Mouse (Mus musculus) fibroblast of lung, adult 2 months (primary cell): ENCODE results near the gene Slmap.
A peak's percentile ranks its signal among the peaks of the same experiment; 100 is the strongest.
"Not testable (repeated sequence)": the region's sequence is repeated elsewhere in the genome, so short reads cannot be mapped to it uniquely, and the experiment has no call there.

Experiments
- DNase-seq: peaks from one replicate; pipeline ENCODE4 v3.0.0-alpha.2; 2011; ENCODE audit warnings: low read depth

Slmap gene

DNA sequence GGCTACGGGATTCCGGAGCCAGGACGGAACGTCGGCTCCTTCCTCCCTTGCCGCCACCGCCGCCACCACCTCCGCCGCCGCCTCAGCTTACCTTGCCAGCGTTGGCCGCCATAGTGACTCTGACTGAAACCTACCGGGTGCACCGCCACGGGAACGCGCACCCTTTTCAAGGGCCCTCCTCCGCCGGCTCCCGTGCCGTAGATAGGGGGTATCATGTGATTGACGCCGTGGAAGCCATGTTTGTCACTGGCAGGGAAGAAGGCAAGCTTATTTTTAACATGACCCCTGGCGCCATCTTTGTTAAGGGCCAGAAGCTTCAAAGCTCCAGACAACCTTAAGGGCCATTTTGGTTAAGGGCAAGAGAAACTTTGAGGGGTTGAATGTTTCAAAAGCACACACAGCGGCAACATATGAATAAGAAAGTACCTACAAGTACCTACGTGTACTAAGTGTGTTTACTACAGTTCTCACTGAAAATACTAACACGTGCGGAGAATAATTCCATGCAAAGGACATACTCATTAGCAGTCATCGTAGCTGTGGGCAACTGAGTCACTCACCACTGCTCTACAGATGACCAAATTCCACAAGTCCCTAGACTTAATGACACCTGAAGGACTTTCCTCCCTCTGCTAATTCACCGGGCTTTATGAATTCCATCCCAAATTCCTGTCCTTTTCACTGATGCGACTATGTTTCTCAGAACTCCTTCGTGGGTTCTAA is at the start of gene Slmap:
Slmap (minus strand) TSS at position 175 of the 723 bp plus-strand sequence.
- peak; percentile 97 for DNase-seq

DNA sequence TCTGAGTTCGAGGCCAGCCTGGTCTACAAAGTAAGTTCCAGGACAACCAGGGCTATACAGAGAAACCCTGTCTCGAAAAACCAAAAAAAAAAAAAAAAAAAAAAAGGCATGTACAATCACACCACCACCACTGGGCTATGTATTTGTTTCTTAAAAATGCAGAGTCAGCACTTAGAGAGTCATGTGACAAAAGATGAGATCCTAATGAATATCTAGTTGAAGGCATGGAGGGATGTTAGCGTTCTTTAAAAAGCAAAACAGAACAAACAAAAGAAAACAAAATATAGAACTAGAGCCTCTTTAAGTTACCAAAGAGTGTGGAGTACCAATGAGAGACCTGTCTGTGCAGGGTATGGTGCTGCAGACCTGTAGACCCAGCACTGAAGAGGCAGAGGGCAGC is 48.9 kb upstream of the Slmap start:
- no peak for DNase-seq

DNA sequence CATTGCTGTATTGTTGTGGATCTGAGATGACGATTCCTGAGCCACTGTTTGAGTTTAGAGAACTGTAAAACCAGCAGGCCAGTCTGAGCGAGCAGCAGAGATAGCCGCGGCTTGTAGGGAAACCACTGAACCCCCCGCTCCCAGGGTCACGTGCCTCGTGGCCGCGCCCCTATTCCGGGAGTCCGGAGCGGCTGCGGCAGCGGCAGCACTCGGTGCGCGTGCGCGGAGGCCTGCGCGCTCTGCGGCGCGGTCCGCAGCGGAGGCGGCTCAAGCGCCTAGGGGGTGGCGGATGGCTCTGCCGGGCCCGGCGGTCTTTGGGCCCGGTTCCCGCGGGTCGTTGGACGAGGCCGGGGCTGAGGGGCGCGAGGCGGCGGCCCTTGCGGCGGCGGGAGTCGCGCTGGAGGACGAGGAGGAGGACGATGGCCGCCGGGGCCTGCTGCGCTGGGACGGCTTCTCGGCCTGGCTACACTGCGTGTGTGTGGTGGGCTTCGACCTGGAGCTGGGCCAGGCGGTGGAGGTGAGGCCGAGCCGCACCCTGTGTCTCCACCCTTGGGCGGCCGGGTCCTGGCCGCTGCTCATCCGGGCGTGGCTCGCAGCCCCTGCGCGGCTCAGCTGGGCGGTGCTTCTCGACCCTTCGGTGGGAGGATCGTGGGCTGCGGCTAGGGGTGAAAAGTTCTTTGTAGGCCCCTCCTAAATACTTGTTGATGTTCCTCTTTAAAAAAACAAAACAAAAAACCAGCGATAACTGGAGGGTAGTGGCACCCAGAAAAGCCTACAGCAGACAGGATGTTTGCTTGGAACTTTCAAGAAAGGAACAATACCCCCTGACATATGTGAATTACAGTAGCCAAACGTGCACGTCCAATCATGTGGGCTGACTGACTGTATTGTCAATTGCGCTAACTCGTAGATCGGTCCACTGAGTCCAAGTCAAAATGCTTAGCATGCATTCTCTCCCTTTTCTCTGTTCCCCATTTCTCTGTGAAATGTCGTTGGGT is 44.9 kb upstream of the Slmap start:
- DNase-seq: peak; percentile 78

DNA sequence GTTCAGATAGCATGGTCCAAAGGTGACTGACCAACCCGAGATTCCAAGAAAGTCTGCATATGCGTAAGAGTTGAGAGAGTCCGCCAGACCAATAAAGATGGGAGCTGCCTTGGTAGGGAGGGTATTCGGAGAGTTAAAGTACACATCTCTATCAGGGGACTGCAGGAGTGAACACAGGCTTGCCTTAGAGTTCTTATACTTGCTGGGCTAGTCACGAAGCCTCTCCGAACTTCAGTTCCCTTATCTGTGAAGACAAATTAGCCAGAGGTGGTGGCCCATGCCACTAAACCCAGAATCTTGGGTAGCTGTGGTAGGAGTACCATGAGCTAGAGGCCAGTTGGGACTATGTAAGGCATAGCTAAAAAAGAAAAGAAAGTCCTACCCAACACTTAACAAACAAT is 44.1 kb upstream of the Slmap start:
- no peak for DNase-seq

DNA sequence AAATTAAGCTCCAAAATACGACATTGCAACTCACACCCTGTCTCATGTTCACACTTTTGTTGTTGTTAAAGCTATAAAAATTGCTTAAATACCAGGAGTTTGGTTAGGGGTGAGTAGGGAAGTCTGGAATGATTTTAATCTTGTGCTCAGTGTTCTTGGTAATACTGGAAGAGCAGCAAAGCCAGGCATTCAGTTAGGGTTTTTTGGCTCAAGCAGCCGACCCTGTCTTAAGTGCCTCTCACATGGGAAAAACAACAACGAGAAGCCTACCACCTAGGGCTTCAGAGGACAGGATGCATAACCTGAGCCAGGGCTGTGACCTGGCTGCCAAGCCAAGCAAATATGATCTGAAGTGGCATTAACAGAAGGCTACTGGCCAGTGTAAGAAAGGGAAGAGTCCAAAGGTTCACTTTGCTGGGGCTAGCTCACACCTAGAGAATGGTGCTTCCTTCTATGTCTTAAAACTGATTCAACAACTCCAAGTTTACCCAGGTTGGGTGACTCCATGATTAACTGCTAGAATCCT is 41.6 kb upstream of the Slmap start:
- peak; percentile 31 for DNase-seq

DNA sequence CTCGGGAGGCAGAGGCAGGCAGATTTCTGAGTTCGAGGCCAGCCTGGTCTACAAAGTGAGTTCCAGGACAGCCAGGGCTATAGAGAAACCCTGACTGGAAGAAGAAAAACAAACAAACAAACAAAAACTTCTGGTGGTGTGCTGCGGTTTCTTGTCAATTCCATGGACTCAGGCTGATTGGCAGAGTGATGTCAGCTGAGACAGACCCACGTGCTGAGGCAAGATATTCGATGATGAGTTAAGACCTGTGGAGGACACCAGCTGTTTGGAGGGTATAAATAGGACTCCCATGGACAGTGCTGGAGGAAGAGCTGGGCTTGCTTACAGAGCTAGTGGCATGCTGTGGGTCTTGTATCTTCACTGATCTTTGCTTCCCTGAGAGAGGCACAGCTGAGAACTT is 38.8 kb upstream of the Slmap start, which contains the start of gene Dennd6a:
Dennd6a (plus strand) TSS at position 301 of the 400 bp plus-strand sequence.
- not testable (repeated sequence) for DNase-seq

DNA sequence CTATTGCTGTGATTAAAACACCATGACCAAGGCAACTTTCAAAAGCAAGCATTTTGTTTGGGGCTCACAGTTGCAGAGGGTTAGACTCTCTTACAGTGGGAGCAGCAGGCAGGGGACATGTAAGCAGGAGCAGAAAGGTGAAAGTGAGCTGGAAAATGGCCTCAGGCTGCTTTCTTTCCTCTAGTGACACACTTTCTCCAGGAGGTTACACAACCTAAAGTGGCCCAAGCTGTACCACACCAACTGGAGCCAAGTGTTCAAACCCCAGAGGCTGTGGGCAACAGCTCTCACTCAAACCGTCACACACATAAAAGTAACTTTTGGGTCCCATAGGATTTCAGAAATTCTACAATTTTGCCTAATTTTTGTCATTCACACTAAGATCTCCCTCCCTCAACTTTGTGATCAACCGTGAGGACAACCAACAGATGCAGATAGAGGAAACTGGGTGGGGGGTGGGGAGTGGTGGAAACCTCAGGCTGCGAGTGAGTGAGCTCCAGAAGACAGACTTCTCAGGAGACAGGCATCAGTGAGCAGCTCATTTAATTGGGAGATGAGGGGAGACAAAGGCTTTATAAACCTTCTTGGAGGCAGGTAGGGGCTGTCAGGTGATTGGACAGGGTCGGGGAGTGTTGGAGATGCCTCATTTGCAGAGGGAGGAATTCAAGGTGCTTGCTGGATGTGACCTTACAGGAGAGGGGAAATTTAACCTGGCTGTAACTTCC is 37.4 kb upstream of the Slmap start:
- no peak for DNase-seq

DNA sequence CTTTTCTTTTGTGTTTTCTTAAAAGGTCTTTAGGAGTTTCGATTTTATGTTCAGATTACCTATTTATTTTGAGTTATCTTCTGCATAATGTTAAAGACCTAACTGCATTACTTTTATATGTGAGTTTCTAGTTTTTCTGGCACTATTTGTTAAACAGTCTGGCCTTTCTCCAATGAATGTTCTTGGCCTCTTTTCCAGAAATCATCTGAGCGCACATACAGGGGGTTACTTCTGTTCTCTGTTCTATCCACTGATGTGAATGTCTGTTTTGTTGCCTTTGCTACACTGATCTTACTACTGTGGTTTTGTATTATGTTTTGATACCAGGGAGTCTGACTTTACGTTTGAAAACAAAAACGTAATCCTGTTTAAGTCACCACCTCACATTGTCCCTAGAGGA is 35.1 kb upstream of the Slmap start:
- no peak for DNase-seq

DNA sequence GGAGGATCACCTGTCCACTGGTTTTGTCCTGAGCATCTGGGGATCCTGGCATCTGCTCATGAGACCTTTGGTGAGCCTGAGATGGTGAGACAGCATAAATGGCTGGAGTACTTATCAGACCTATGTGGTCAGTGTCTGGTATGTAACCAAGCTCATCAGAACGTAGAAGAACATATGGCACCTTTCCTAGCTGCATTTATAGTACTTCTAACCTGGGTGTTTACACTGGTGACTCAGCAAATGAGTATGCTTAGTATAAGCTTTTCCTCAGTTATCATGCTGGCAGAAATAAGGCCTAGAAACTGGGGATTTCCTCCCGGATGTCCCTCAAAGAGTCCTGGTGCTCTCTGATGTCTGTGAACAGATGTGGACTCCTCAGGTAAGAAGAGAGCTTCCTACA is 27.5 kb upstream of the Slmap start:
- no peak for DNase-seq

DNA sequence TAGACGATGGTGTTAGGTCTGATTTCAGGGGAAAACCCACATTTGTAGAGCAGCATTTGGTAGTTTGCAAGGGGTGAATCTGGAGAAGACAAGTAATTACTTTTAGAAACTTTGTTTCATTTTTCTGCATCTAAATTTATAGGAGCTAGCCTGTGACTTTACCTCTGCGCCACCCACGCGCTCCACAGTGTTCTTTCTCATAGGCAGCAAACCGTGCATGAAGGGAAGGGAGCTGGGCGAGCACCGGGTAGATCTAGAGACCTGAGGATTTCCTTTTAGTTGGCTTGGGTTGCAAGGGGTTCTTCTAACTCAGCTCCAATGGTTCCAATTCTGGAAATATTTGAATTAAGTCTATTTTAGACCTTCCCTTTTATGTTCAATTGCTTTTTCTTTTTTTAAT is 23.8 kb upstream of the Slmap start:
- no peak for DNase-seq

DNA sequence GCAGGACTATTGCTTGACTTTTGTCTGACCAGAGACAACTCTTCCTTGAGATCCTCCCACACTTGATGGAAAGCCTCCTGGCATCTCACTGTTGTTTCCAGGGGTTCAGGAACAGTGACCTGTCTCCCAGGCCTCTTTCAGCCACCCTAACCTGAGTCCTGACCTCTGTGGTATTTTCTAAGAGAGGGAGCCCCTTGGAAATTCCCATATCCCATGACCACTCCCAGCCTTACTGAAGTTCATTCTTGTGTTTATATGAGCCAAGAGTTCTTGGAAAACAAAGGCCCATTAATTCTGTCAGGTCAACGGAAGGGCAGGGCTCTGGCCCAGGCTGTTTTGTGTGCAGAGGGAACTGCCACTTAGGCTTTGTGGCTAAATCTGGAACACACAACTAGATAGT is 22.9 kb upstream of the Slmap start:
- no peak for DNase-seq

DNA sequence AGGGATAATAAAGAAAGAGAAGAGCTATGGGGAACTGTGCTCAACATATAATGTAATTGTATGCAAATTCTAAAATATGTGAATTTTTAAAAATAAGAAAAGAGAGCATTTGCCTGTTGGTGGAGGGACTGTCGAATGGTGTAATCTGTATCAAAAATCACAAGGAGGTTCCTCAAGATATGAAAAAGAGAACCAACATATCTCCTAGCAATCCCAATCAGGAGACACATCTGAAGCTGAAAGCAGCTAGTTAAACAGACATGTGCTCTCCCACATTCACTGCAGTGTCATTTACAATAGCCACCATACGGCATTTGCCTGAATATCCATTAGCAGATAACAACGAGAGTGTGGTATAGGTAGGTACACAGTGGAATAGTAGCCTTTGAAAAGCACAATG is 18.1 kb upstream of the Slmap start:
- no peak for DNase-seq

DNA sequence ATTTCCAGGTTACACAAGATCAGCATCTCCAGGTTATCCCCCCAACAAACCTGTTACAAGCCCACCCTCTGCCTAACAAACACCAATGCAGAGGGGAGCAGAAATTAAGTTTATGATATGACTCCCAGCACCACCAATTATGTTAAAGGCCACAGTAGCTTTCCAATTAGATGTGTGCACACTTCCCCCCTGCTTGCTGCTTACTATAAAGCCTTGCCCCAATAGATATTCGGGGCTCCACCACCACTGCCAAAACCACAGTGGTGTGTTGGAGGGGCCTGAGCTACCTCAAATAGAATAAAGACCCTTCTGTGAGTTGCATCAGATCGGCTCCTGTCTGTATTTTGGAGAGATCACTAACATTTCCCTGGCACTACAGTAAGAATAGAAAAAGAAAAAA is 17.7 kb upstream of the Slmap start:
- no peak for DNase-seq

DNA sequence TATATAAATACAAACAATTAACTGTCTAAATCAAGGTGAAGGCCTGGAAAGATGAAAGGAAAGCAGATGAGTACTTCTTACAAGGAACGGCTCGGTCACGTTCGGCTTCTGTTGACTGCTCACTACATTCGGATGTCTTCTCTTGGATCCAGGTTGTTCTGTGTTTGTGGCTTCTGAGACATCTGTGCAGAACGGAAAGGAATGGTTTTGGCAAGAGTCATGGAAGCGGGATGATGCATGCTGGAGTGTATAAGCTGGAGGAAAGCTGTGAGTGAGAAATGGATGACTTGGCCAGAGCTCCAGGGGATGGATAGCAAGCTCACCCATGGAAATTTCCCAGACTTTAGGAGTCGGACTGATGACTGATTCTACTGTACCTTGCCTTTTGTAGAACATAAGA is 16.0 kb upstream of the Slmap start:
- no peak for DNase-seq

DNA sequence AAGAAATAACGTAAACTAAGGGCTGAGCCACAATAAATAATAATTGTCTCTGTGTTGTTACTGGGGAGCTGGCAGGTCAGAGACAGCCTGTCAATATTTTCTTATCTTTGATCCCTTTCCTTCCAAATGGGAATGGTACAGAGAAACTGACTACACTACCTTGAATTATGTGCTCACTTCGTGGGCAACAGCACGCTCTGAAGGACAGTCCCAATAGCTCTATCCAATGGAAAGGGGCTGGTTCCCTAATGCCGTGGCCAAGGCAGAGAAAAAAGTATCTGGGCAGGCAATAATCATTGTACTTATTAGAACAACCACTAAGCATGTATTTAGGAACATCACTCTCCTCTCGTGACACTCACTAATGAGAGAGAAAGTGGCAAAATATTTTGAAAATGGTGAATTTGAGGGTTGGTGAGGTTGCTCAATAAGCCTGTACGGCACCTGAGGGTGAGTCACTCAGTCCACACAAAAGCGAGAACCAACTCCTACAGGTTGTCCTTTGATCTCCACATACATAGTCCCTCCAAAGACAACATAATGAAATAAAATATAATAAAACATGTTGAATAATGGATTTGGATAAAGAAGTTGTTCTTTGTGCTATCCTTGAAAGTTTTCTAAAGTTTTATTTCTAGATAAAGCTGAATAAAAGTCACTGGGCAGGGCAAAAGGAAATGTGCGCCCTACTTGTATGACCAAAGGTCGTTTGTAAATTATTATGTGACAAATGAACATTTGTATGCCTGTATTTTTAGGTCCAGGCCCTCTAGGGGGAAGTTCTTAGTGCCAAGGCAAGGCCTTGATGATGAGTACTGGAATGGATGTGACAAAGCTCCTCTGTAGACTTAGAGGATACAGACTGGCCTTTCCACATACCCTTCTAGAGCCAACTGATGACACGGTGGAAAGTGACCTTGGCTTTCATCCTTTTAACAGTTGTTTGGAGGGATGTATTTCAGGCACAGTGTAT is 13.1 kb upstream of the Slmap start:
- DNase-seq: no peak

DNA sequence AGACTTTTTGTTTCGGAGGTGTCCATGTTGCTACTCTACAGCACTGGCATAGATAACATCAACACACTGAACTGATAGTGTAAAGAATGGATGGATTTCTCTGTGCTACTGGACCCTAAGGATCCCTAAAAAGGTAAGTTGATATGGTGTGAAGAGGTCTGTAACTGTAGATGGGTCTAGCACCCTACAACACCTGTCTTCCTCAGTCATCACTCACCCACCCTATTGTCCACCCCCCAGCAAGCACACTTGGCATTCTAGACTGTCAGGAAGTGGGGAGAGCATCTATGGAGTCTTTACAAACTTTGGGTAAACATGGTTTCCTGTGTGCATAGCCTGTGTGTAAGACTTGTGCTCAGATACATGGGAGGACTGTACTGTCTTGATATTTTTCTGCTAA is 7.4 kb upstream of the Slmap start:
- no peak for DNase-seq

DNA sequence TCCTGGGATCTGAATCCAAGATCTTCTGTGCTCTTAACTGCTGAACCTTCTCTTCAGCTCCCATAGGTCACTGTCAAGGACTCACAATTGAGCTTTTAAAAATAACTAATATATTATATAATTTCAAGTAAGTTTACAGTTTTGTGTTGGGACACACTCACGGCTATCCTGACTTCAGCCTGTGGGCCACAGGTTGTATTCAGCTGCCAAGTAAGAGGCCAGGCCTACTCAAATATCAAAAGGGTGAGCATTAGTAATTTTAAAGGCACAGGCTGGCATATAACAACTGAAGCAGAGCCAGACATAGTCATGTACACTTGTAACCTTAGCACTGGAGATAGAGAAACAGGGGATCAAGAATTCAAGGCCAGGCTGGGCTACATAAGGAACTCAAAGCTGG is 5.8 kb upstream of the Slmap start:
- no peak for DNase-seq

DNA sequence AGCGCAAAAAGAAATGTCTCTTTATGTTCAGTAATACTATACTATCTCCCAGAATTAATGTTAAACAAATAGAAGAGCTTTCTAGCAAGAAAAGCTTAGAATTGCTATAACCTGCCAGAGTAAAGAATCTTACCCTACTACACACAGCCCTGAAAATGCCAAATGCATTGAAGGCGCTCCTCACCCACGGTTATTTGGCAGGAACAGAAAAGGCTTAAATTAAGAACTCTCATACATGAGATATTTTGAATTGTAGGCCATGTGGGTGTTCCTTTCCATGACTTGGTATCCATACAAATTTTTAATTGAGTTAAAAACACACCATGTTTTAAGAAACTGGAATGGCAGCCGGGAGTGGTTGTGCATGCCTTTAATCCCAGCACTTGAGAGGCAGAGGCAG is 4.5 kb upstream of the Slmap start:
- no peak for DNase-seq

DNA sequence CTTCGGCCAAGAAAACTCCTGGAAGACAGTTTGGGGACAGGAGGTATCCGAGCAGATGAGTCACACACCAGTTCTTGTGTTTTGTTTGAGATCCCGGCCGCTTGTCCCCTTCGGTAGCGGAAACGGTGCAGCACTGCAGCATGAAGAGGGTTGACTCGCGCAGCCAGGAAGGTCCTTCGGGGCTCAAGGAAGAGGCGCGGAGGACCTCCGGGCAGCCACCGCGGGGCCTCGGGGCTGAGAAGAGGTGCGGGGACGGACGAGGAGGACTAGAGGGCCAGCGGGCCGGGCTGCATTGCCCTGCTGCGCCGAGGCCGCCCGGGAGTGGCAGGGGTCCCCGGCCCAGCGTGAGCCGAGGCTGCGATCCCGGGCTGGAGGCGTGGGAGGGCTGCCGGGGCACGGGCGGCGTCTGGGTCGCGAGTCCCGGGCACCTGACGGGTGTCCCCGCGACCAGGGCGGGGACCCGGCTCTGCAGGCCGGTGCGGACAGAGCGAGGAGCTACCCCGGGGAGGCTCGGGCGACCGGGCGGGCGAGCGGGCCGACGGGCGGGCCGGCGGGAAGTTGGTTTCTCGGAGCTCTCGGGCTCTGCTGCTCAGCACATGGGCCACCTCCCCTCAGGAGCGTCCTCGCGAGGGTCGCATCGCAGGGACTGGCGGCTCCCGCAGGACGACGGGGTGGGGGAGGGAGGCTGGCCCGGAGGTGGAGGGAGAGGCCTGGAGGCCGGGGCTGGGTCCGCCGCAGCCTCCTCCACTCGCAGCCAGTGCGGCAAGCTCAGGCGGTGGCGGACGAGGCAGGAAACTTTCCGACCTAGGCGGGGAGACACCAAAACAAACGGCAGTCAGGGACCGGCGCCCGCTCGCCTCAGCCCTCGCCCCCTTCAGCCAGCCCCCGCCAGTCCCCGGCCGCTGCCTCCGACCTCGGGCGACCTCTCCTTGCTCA is 642 bp downstream of the Slmap start:
- no peak for DNase-seq

DNA sequence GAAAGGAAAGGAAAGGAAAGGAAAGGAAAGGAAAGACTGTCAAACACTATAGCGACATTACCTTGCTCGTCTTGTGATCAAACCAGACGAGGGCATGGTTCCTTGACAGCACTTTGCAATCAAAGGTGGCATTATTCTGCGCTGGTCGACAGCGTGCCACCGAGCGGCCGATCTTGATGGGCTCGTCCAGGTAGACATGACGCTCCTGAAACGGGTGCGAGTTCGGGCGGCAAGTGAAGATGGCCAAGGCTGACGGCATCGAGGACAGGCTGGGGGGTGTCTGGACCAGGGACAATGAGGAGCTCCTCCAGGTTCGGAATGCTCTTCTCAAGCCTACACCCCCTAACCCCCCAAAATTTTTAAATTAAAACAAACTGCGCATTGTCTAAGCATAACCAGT is 1.5 kb downstream of the Slmap start:
- DNase-seq: no peak
